Mouse (Mus musculus) liver (tissue): ENCODE data around the gene Cyren.
A peak's percentile ranks its signal among the peaks of the same experiment; 100 is the strongest.

Source experiments
- DNase-seq: peaks from one replicate; pipeline ENCODE4 v3.0.0-alpha.2; 2020; ENCODE audit warnings: mixed read lengths

Gene Cyren

DNA sequence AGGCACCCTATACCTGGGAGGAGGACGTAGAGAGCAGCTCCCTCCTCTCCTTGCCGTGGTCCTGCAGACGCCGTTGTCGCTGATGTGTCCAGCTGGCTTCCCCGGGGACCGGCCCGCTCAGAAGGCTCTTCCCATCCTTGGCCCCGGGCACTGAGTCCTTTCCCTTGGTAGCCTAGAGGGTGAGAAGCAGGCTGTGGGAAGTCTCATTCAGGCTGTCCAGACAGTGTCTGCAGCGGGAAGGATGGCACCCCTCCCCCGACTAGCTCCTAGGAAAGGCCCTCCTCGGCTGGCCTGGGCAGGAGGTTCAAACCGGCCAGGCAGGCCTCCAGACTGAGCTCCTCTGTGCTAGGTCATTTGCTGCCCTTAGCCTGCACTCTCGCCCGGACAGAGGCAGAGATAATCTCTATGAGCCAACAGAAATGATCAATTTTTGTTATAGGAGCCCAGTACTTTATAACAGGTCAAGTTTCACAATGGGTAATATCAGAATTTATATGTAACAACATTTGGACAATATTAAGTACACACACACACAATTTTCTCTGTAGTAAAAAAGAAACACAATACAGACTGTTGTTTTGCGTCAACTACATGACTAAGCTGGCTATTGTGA, 18.4 kb upstream of the Cyren start:
- DNase-seq = no peak

DNA sequence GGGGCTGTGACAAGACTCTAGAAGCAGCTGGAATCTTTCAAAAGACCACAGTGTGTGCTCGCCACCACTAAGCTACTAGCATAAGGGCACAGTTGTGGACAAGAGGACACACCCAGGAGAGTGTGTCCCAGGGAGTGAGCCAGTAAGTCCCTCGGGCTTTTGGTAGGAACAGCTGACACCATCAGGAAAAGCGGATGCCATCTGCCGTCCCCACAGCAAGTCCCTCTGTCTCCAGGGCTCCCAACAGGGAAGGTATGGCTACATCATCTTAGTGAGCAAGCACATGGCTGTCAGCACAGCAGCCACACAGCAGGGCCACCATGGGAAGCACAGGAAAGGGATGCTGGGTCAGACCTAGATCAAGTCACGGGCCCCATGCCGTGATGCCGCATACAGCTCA, 17.7 kb upstream of the Cyren start:
- DNase-seq = no peak

DNA sequence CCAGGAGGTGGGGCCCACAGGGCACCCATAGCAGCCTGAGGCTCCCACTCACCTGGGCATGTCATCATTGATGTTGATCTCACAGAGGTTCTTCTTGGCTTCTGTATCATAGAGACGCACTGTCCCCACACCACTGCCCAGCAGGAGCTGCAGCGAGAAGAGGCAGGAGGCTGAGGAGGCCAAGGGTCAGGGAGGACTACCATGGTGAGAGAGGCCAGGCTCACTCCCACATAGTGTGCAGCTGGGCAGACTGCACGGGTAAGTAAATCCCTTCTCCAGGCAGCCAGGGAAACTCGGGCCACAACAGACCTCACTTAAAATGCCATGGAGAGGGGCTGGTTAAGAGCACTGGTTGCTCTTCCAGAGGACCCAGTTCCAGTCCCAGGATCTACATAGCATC, 11.3 kb upstream of the Cyren start:
- DNase-seq = no peak

DNA sequence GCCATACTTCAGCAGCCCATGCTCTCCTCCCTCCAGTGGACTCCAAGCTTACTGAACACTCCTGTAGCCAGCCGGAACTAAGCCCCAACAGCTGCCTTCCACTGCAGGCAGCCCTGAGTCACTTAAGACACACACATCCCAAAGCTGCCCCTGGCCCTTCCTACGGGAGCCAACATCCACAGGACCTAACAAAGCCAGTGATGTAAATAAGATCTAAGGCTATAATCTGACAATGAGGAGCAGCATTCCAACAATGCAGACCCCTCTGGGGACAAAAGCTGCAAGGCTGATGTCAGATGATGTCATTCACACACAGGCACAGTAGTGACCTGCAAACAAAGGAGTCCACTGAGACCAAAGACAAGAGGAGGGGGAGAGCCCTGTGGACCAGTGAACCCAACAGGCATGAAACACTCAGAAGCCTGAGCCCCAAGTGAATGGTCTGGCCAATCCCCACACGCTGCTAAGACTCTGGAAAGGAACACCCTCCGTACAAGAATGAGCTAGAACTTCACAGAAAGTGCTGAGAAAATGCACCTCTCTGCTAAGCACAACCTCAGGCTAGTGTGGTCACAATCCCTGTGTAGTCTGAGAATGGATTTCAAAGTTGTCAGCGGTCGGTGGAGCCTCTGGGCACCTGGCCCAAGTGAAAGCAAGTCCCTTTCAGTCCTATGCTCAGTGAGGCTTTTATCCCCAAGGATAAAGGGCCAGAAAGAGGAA, 9.4 kb upstream of the Cyren start:
- DNase-seq = no peak

DNA sequence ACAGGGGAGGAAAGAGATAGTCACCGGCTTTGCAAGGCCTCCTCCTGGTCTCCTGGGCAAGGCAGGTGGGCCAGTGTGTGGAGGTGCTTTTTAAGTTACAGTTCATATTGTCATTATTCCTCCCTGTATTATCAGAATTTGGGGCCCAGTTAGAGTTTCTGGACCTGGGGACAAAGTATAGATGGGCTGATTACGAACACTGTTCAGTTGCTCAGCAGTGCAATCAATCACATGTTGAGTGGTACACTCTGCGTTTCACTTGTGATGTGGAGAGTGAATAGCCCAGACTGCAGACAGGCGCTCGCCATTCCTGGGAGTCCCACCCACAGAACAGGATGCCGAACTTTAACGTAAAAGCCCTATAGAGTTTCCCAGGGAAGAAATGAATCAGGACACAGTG, 6.9 kb upstream of the Cyren start:
- no peak for DNase-seq

DNA sequence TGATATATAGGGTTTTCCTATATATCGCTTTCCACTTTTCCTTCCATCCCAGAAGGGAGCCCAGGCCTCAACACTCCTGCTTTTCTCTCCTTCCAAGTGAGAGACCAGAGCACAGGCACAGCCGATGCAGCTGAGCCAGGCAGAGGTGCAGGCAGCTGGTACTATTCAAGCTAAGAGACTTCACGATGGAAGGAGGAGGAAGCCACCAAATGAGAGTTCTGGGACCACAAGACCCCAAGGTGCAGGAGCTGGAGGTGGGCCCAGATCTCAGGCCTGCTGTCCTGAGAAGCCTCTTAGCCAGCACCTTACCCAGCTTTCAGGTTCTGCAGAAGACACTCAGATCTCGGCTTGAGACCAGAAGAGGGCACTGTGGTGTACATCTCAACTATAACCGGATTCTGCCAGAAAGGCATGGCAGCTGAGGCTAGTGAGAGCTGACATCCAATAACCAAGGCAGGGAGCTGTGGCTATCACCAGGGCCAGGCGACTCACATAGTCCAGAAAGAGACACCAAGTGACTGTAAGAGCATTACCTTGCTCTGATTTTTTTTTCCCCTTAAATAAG, 2.1 kb upstream of the Cyren start:
- DNase-seq = peak; percentile 43

DNA sequence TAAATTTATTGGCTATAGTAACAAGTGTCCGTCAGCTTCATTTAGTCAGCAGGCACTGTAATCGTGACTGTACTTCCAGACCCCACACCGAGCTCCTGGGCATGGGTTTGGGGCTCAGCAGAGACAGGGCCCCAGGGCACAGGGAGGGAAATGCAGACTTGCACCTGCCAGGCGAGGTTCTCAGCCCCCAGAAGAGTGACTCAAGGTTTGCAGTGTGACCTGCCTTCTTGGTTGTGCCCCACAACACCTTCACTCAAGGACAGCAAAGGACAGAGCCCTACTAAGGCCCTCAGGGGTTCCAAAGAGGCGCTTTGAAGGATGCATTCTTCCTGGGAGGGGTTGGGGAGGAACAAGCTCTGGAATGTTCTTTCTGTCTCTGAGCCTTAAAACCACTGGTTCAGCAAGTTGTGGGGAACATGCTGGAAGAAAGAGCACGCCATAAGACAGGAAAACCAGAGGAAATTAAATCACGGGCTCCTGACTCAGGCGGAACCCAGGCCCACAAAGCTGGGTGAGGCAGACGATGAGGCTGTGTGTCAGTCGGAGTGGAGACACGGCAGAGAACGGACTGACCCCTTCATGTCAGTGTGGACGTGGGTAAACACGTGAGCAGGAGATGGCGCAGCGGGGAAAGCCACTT, 1.4 kb upstream of the Cyren start:
- no peak for DNase-seq

DNA sequence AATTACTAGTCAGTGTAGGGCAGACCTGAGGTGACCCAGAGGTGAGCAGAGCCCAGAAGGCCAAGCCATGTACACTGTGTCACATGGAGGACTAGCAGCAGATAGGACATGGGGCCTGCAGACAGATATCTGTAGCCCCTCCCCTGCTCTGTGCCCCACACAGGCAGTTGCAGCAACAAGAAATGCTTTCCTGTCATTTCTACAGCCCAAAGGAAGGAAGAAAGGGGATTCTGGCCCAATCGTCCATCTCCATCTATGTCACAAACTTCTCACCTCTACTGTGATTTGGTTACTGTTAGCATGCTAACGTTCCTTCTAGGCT, 1.1 kb downstream of the Cyren start:
- peak; percentile 75 for DNase-seq

DNA sequence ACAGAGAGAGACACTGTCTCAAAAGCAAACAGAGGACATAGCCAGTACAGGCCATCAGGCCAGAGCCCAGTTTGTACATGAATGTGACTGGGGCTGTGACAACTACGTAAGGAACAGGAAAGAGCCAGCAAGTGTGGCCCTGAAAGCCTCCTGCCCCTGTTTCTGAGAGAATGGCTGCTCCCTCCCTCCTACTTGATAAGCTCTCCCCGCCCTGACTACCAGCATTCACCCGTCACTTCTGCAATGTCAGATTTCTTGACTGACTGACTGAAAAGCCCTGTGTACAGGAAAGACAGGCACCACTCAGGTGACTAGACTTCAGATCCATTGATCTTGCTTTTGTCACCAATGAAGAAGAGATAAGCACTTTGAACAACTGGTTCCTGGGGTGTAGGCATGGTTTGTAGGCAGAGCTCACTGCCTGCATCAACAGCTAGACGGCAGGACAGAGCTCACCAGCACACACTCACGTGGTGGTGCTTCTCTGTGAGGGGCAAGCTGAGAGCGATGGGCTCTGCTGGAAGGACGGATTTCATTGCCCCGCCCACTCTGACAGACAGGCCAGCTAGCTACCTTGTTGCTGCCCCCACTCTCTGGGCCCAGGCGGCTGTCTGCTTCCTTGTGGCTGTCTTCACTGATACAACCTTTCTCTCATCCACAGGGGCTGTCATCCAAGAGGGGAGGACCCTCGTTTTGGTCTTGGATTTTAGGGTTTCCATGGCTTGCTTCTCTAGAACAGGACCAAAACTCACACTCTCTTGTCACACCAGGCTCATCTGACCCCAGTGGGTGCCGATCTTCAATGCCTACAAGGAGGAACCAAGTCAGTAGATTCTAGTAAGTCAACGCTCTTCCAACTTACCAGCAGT, 1.7 kb downstream of the Cyren start:
- peak; percentile 81 for DNase-seq

DNA sequence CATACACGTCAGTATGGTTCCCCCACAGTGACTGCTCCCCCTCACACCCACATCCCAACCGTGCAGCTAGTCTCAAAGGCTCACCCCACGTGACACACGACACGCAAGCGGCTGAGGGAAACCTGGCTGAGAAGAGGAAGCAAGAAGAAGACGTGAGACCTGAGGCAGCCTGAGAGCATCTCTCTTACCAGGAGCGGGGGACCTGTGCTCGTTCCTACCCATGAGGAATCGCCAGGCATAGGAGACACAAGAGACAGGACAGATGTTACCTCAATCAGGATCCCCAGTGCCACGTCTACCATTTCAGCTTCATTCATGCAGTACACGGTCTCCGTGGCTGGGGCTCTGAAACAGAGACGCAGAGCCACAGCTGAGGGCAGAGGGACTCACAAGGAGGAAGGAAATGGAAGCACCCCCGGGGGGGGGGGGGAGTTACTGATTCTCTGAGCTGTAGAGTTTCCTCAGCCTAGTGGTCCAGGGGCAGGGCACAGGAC, 2.5 kb downstream of the Cyren start:
- peak; percentile 64 for DNase-seq

DNA sequence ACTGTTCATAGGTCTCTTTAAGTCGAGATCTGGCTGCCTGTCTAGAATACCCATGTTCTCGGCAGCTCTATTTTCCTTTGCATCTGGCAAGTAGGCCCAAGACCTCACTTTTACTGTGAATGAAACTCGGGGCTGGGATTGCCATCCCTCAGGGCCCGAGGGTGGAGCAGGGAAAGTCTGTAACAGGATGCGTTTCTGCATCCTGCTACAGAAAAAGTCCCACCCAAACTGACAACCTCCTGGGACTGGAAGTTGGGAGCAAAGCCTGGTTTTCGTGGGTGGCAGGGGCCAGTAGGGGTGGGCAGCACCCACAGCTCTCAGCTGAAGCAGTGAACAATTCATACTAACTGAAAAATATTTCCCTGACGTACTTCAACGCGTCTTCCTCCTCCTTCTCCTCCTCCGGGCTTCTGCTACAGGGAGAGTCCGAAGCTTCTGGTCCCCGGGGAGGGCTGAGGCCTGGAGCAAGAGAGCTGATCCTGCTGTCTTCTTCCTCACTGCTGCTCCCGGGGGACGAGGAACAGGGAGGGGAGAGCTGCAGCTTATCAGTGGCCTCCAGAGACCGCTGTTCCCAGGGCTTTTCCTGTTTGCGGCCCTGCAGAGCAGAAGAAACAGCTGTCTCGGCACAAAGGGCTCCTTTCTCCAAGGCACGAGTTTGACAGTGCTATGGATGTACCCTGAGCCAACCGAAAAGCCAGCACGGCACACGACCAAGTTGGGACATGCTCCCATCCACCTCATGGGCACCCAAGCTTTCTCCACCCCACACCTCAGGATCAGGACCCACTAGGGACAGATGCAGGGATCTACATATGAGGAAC, 3.5 kb downstream of the Cyren start:
- peak; percentile 88 for DNase-seq

DNA sequence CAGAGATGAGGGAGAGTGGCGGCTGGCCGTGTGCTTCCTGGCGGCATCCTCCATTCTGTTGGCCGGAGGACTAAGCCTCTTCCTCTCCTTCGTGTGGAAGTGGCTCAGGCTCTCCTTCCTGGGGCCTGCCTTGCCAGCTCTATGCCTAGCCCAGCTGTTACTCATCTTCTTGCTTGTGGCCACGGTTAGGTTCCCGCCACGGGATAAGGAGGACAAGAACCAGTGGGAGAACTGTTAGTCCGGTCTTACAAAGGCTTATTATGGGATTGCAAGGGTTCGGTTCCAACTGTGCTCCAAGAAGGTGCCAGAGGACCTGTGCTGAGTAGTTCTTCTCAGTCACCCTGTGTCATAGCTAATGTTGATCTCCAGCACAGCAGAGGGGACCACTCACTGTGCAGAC, 5.0 kb downstream of the Cyren start:
- DNase-seq = no peak

DNA sequence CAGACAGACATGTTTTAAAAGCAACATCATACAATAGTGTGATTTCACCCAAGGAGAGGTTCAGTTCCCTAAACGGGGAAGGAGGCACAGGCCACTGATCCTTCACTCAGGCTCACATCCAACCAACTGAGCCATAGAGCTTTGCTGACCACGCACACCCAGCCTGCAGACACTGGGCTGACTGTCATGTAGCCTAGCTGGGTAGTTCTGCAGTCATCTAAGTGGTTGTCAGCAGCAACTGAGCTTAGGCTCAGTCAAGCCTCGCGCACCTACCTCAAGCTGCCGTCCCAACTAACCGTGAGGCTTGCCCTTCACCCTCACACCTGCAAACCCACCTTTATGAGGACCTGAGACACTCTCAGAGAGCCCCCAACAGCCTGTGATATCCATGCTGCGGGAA, 5.9 kb downstream of the Cyren start:
- DNase-seq = no peak

DNA sequence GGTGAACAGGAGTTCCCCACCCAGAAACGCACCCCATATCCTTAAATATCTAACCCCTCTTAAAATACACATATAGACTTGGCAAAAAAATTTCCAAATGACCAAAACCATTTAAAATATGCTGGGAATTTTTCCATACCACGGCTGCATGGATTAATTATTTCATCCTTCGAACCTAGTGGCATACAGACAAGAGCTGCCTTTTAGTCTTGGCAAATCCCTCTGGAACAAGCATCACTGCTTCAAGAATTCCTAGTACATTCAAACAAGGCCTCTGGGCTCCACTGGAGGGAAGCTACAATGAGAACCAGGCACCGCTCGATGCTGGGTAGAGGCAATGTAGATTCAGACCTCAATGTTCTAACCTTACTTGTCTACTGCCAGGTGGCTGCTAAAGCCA, 7.1 kb downstream of the Cyren start:
- DNase-seq = no peak

DNA sequence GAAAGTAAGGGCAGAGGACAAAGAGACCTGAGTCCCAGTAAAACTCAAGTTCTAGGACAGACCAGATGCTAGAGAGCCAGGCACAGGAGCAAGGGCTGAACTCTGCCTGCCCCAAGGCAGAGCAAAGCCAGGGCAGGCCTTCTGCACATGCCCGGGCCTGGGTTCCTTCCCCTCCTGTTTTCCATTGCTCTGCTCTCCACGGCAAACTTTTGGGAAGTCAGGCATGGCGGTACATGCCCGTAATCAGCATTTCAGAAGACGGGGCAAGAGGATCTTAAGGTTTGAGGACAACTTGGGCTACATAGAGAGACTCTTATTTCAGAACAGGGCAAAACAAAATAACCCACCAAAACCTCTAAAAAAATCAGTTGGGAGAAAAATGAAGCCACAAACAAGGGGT, 7.7 kb downstream of the Cyren start:
- DNase-seq = no peak

DNA sequence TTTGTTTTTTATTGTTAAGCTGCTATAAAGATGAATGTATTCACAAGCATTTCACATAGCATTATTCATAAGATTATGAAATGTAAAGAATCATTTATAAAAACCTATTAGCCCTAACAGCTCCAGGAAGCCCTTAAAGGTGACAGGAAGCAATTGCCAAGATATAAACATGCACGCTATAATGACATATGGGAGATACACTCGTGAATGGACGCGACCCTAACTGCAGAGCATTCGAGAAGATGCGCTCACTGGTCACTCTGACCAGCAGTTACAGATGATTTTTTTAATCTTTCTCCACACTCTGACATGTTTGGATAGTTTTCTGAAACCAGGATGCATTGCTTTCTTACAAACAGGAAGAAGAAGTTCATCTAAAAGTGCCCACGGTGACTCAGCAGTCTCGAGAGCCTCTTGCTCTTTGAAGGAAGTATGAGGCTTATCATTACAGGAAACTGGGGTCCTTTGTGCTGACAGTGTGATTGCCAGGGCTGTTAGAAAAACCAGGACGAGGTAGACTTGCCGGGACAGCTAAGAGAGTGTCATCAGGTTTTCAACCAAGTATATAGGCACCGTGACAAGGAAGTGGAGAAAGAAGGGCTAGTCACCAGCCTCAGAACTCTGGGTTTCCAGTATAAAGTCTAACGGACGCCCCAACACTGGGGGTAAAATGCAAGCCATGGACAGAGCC, 8.5 kb downstream of the Cyren start:
- peak; percentile 82 for DNase-seq

DNA sequence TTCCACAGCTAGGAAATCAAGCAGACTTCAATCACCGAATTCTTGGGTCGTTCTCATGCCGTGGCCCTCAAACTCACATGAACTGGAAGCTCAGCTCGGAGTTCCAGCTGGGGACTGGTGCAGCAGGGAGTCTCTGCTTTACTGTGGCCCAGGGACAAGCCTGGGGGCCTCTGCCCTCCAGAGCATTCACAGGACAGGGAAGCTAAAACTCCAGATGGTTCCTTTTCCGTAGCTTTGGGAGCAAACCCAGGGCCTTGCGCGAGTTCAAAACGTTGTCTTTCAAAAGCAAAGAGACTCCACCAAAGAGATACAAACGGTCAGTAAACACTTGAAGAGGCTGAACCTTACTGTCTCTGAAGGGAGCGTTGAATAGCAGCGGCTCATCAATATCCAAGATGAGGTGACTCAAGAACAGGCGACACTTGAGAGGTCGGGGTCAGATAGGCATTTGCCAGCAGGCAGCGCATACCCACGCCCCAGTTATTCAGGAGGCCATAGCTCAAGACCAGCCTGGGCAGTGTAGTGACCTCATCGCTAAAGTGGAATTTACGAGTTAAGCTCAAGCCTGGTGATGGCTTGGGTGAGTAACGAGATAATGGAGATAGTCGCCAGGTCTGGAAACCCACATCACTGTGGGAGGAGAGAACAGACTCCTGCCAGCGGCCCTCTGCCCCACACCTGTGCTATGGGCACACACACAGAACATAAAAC, 9.2 kb downstream of the Cyren start:
- no peak for DNase-seq

DNA sequence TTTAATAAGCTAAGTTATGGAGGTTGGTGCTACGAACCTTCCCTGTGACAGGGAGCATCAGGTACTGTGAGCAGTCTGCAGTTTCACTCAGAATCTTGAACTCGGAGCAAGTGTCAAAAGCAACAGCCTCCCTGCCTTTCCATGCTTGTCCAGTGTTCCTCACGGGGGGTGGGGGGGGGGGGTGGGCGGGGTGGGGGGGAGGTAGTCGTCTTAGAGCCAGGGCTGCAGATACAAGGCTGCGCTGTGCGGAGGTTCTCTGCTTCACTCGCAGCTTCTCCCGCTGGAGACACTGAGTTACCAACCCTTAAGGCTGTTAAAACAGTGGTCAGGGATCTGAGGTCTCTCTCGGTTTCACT, 9.9 kb downstream of the Cyren start:
- no peak for DNase-seq

DNA sequence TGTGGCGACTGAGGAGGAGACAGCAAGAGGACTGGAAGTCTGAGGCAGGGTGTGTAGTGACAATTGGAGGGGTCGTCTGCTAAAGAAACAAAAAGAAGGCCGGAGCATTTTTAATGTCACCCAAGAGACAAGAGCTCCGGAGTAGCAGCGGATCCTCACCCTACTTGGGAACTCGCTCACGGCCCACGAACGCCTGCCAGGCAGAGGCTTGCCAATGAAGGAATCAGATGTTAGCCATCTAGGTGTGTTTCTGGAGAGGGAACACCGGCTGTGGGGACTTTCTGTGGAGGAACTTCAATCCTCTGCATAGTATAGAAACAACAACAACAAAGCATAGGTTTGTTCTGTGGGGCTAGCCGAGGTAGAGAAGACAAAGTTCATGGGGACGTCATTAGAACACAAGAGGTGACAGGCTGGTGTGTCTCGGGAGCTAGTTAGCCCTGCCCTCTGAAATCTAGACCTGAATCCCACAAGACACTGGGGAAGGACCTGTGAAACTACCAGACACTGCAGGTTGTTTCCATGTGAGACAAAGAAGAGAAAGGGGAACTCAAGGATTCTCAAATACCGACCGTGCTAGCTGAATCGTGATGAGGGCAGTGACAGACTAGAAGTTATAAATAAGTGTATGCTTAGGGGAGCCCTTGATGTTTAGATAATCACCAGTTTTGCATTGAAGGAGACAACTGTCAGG, 10.4 kb downstream of the Cyren start:
- no peak for DNase-seq

DNA sequence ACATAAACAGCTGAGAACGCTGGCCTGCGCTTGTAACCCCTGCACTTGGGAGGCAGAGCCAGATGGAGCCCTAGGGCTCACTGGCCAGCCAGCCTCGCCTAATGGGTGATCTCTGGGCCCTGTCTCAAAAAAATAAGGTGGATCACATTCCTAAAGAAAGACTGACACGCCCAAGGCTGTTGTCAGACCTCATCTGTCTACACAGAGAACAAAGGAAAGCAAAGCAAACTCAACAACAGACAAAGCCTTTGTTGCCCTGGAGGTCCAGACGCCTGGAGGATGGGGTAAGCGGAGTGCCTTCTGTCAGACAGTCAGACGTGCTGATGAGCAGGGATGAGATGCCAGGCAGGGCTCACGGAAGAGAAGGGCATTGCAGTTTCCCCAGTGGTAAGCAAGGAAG, 11.1 kb downstream of the Cyren start:
- no peak for DNase-seq
